Mouse (Mus musculus) MEL (cell line): ENCODE measurements around the gene Cfap299.

Experiments used
- CTCF ChIP-seq, 3 experiments: IDR thresholded peaks in 2 of 3; conservative IDR thresholded peaks in 1 of 3; 2 replicates each; pipeline ENCODE4 v1.5.1; 2011 to 2012; ENCODE audit warnings: low read length in 3 of 3, low read depth in 2 of 3, mild to moderate bottlenecking in 2 of 3, improper control_type of control experiment in 1 of 3, inconsistent platforms in 1 of 3, mixed read lengths in 1 of 3, moderate library complexity in 1 of 3; ENCODE audit not compliant: control insufficient read depth in 1 of 3, insufficient read depth in 1 of 3, poor library complexity in 1 of 3, severe bottlenecking in 1 of 3
- EP300 ChIP-seq, 2 experiments: IDR thresholded peaks; 2 replicates each; pipeline ENCODE4 v1.6.1; 2011; ENCODE audit warnings: improper control_type of control experiment in 2 of 2, low read length in 2 of 2, low read depth in 1 of 2, mild to moderate bottlenecking in 1 of 2
- GATA1 ChIP-seq: IDR thresholded peaks from 2 replicates; pipeline ENCODE4 v1.6.1; 2011; ENCODE audit warnings: low read depth, low read length, improper control_type of control experiment
- MAX ChIP-seq: IDR thresholded peaks from 2 replicates; pipeline ENCODE4 v1.6.1; 2011; ENCODE audit warnings: low read length, improper control_type of control experiment
- POLR2A ChIP-seq, 2 experiments: IDR thresholded peaks; 2 replicates each; pipeline ENCODE4 v1.6.1; 2011 to 2012; ENCODE audit warnings: low read length in 2 of 2, mild to moderate bottlenecking in 2 of 2, control low read depth in 1 of 2, improper control_type of control experiment in 1 of 2, low read depth in 1 of 2, moderate library complexity in 1 of 2; ENCODE audit not compliant: control insufficient read depth in 1 of 2, insufficient read depth in 1 of 2, poor library complexity in 1 of 2
- POLR2AphosphoS5 ChIP-seq: IDR thresholded peaks from 2 replicates; pipeline ENCODE4 v1.6.1; 2012; ENCODE audit warnings: low read depth, borderline replicate concordance, mild to moderate bottlenecking, inconsistent platforms, low read length, moderate library complexity, mixed read lengths
- RCOR1 ChIP-seq: IDR thresholded peaks from 2 replicates; pipeline ENCODE4 v1.6.1; 2012; ENCODE audit warnings: low read depth, mild to moderate bottlenecking, inconsistent platforms, low read length, improper control_type of control experiment

DNA sequence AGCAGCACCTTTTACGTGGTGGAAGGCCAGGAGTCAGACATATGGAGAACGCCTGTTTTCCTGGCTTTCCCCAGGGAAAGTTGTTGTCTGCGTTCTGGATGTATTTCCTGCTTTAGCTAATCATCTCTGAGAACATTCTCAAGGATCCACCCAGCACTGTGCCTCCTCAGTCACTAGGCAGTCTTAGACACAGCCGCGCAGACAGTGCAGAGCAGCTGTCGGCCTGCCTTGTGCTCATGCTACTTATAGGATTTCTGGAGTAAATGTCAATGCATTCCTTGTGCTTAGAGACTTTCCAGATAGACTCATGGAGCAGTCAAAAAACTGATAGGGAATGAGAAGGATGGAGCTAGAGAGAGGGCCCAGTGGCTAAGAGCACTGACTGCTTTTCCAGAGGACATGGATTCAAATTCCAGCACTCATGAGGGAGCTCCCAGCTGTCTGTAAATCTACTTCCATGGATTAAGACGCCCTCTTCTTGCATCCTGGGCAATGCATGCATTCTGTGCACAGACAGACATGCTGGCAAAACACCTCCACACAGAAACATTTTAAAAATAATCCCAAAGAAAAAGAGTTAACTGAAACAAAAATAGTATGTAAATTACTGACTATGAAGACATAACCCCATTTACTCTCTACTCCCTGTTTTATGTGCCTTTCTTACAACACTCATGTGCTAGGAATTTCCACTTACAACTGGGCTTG, 193.3 kb downstream of the Cfap299 start:
- no peak for TF ChIP-seq POLR2A (IDR thresholded peaks at IDR 0.05; ENCODE audit: control insufficient read depth in 1 of 2, insufficient read depth in 1 of 2, low read depth in 1 of 2, low read length in 2 of 2, poor library complexity in 1 of 2)
- TF ChIP-seq GATA1 = no peak
- TF ChIP-seq MAX = no peak
- no peak for TF ChIP-seq POLR2AphosphoS5
- no peak for TF ChIP-seq CTCF (IDR thresholded peaks at IDR 0.05 in 2 of 3, conservative IDR thresholded peaks at IDR 0.05 in 1 of 3; ENCODE audit: control insufficient read depth in 1 of 3, insufficient read depth in 1 of 3, low read depth in 2 of 3, low read length in 3 of 3, poor library complexity in 1 of 3, severe bottlenecking in 1 of 3)
- TF ChIP-seq EP300 (IDR thresholded peaks at IDR 0.05; ENCODE audit: low read depth in 1 of 2, low read length in 2 of 2) = no peak
- no peak for TF ChIP-seq RCOR1
